Mouse (Mus musculus): ENCODE measurements around the gene Ank.

GRCm38 (mm10) chr15:27552129-27552700 is 85.7 kb downstream of the Ank start:
- TF ChIP-seq MAFK (IDR thresholded peaks at IDR 0.05; ENCODE audit: borderline replicate concordance, low read depth, low read length): no peak
- TF ChIP-seq POLR2AphosphoS5 (IDR thresholded peaks at IDR 0.05; ENCODE audit: borderline replicate concordance, low read depth, low read length): no peak

Data from MEL (cell line).